Mouse (Mus musculus): ENCODE measurements around the gene Noxa1. TPM values are rescaled to one million over a fixed set of nuclear protein-coding genes. Genes with fewer than 3 reads are reported as not detected.

Gene Noxa1
- polyA plus RNA-seq, 1 experiment from 2014 or later = not detected

- Histone ChIP-seq H3K27me3 (replicated peaks) (no peaks in the 10 kb centered on the region), H3K4me1 (peaks cover 29% of the 10 kb centered on the region), H3K27ac (replicated peaks) (no peak overlapping the region), H3K36me3 (no peaks in the 10 kb centered on the region), H3K9ac (replicated peaks) (no peak overlapping the region), H3K4me3 (replicated peaks) (no peak overlapping the region), H3K9me3 (replicated peaks) (no peaks in the 10 kb centered on the region), H3K4me2 (no peak overlapping the region)
- no peak for ATAC-seq (ENCODE audit: low FRiP score)
- 74% methylated on average over 2 of the region's 2 CpGs for WGBS
Measured at GRCm38 (mm10) chr2:25122666-25123065, 27.7 kb upstream of the Noxa1 start.

GRCm38 (mm10) chr2:25120963-25121362 is 26.0 kb upstream of the Noxa1 start:
- no peaks in the 10 kb centered on the region for H3K27me3 ChIP-seq (replicated peaks)
- no peaks in the 10 kb centered on the region for H3K9me3 ChIP-seq (replicated peaks)
- H3K27ac ChIP-seq (replicated peaks) = no peak overlapping the region
- no peaks in the 10 kb centered on the region for H3K36me3 ChIP-seq
- H3K4me1 ChIP-seq = peaks cover 13% of the 10 kb centered on the region
- H3K9ac ChIP-seq (replicated peaks) = no peak overlapping the region
- H3K4me3 ChIP-seq (replicated peaks) = no peak overlapping the region
- 87% methylated on average over 7 of the region's 7 CpGs for WGBS
- no peak for ATAC-seq (ENCODE audit: low FRiP score)
- H3K4me2 ChIP-seq = no peak overlapping the region

- H3K9me3 ChIP-seq (replicated peaks) = no peaks in the 10 kb centered on the region
- no peak overlapping the region for H3K4me3 ChIP-seq (replicated peaks)
- 82% methylated on average over 2 of the region's 2 CpGs for WGBS
- H3K27ac ChIP-seq (replicated peaks) = no peak overlapping the region
- H3K27me3 ChIP-seq (replicated peaks) = no peaks in the 10 kb centered on the region
- ATAC-seq (ENCODE audit: low FRiP score) = no peak
- no peak overlapping the region for H3K9ac ChIP-seq (replicated peaks)
- H3K36me3 ChIP-seq = no peaks in the 10 kb centered on the region
- 0 out of 2 replicates have a peak, but pooled peaks cover 3% of the 10 kb centered on the region for H3K4me1 ChIP-seq
- H3K4me2 ChIP-seq = no peak overlapping the region
Measured at GRCm38 (mm10) chr2:25115442-25115841, 20.5 kb upstream of the Noxa1 start.

- Histone ChIP-seq H3K4me3 (replicated peaks) (no peak overlapping the region), H3K36me3 (no peaks in the 10 kb centered on the region), H3K27me3 (replicated peaks) (no peaks in the 10 kb centered on the region), H3K4me1 (0 out of 2 replicates have a peak, but pooled peaks cover 8% of the 10 kb centered on the region), H3K27ac (replicated peaks) (no peak overlapping the region), H3K9me3 (replicated peaks) (no peaks in the 10 kb centered on the region), H3K4me2 (no peak overlapping the region), H3K9ac (replicated peaks) (no peak overlapping the region)
- no peak for ATAC-seq (ENCODE audit: low FRiP score)
- 90% methylated on average over 2 of the region's 2 CpGs for WGBS
Measured at GRCm38 (mm10) chr2:25114308-25114707, 19.4 kb upstream of the Noxa1 start.

- H3K9ac ChIP-seq (replicated peaks) = no peak overlapping the region
- ATAC-seq (ENCODE audit: low FRiP score) = no peak
- no peaks in the 10 kb centered on the region for H3K36me3 ChIP-seq
Measured at GRCm38 (mm10) chr2:25111184-25111791, 16.3 kb upstream of the Noxa1 start.

GRCm38 (mm10) chr2:25110505-25111183 is 15.7 kb upstream of the Noxa1 start:
- Histone ChIP-seq H3K4me2 (no peak overlapping the region), H3K27me3 (replicated peaks) (no peaks in the 10 kb centered on the region), H3K9me3 (replicated peaks) (no peaks in the 10 kb centered on the region), H3K27ac (replicated peaks) (no peak overlapping the region; the same call in 1 of the 2 replicates), H3K4me1 (0 out of 2 replicates have a peak, but pooled peaks cover 8% of the 10 kb centered on the region), H3K36me3 (no peaks in the 10 kb centered on the region), H3K4me3 (replicated peaks) (no peak overlapping the region), H3K9ac (replicated peaks) (no peak overlapping the region)
- ATAC-seq (ENCODE audit: low FRiP score) = no peak

More at GRCm38 (mm10) chr2:25111184-25111791, 16.3 kb upstream of the Noxa1 start:
- Histone ChIP-seq H3K4me3 (replicated peaks) (no peak overlapping the region), H3K9me3 (replicated peaks) (no peaks in the 10 kb centered on the region), H3K4me2 (no peak overlapping the region), H3K27ac (replicated peaks) (no peak overlapping the region; the same call in 1 of the 2 replicates), H3K4me1 (0 out of 2 replicates have a peak, but pooled peaks cover 8% of the 10 kb centered on the region), H3K27me3 (replicated peaks) (no peaks in the 10 kb centered on the region)
- 56% methylated on average over 9 of the region's 9 CpGs for WGBS

GRCm38 (mm10) chr2:25109487-25109886 is 14.5 kb upstream of the Noxa1 start:
- Histone ChIP-seq H3K36me3 (no peaks in the 10 kb centered on the region), H3K4me1 (0 out of 2 replicates have a peak, but pooled peaks cover 8% of the 10 kb centered on the region), H3K27ac (replicated peaks) (no peak overlapping the region), H3K9me3 (replicated peaks) (no peaks in the 10 kb centered on the region), H3K9ac (replicated peaks) (no peak overlapping the region), H3K4me3 (replicated peaks) (no peak overlapping the region), H3K4me2 (no peak overlapping the region), H3K27me3 (replicated peaks) (no peaks in the 10 kb centered on the region)
- ATAC-seq (ENCODE audit: low FRiP score) = no peak

- Histone ChIP-seq H3K27ac (replicated peaks) (no peak overlapping the region), H3K36me3 (no peaks in the 10 kb centered on the region), H3K9ac (replicated peaks) (no peak overlapping the region), H3K4me3 (replicated peaks) (no peak overlapping the region), H3K27me3 (replicated peaks) (no peaks in the 10 kb centered on the region), H3K9me3 (replicated peaks) (no peaks in the 10 kb centered on the region), H3K4me1 (0 out of 2 replicates have a peak, but pooled peaks cover 5% of the 10 kb centered on the region), H3K4me2 (no peak overlapping the region)
- ATAC-seq (ENCODE audit: low FRiP score) = no peak
- WGBS = 84% methylated on average over 3 of the region's 3 CpGs
Measured at GRCm38 (mm10) chr2:25106045-25106444, 11.1 kb upstream of the Noxa1 start.

- Histone ChIP-seq H3K4me1 (no peaks in the 10 kb centered on the region), H3K27me3 (replicated peaks) (no peaks in the 10 kb centered on the region), H3K27ac (replicated peaks) (no peak overlapping the region), H3K9me3 (replicated peaks) (no peaks in the 10 kb centered on the region), H3K4me3 (replicated peaks) (no peak overlapping the region), H3K36me3 (no peaks in the 10 kb centered on the region), H3K9ac (replicated peaks) (no peak overlapping the region), H3K4me2 (no peak overlapping the region)
- no peak for ATAC-seq (ENCODE audit: low FRiP score)
- 83% methylated on average over 2 of the region's 2 CpGs for WGBS
Measured at GRCm38 (mm10) chr2:25104122-25104521, 9.2 kb upstream of the Noxa1 start.

GRCm38 (mm10) chr2:25099703-25100102 is 4.8 kb upstream of the Noxa1 start:
- Histone ChIP-seq H3K4me3 (replicated peaks) (no peak overlapping the region), H3K36me3 (no peaks in the 10 kb centered on the region), H3K27ac (replicated peaks) (no peak overlapping the region), H3K4me1 (no peaks in the 10 kb centered on the region), H3K9me3 (replicated peaks) (no peaks in the 10 kb centered on the region), H3K9ac (replicated peaks) (no peak overlapping the region), H3K27me3 (replicated peaks) (peaks cover 3% of the 10 kb centered on the region), H3K4me2 (no peak overlapping the region)
- no peak for ATAC-seq (ENCODE audit: low FRiP score)
- 49% methylated on average over 3 of the region's 3 CpGs for WGBS

- peaks cover 7% of the 10 kb centered on the region for H3K27me3 ChIP-seq (replicated peaks)
- no peak overlapping the region for H3K4me2 ChIP-seq
- 51% methylated on average over 5 of the region's 5 CpGs for WGBS
- H3K4me3 ChIP-seq (replicated peaks) = no peak overlapping the region
- H3K36me3 ChIP-seq = no peaks in the 10 kb centered on the region
- H3K9ac ChIP-seq (replicated peaks) = no peak overlapping the region
- peak; percentile 38; the same call in 1 of the 2 replicates for ATAC-seq (ENCODE audit: low FRiP score)
- no peaks in the 10 kb centered on the region for H3K9me3 ChIP-seq (replicated peaks)
- no peak overlapping the region for H3K27ac ChIP-seq (replicated peaks)
- no peaks in the 10 kb centered on the region for H3K4me1 ChIP-seq
Measured at GRCm38 (mm10) chr2:25098956-25099355, 4.0 kb upstream of the Noxa1 start.

- 76% methylated on average over 3 of the region's 3 CpGs for WGBS
- Histone ChIP-seq H3K36me3 (no peaks in the 10 kb centered on the region), H3K27ac (replicated peaks) (no peak overlapping the region), H3K4me2 (no peak overlapping the region), H3K4me1 (no peaks in the 10 kb centered on the region), H3K4me3 (replicated peaks) (no peak overlapping the region), H3K9me3 (replicated peaks) (no peaks in the 10 kb centered on the region), H3K27me3 (replicated peaks) (peaks cover 7% of the 10 kb centered on the region), H3K9ac (replicated peaks) (no peak overlapping the region)
- no peak for ATAC-seq (ENCODE audit: low FRiP score)
Measured at GRCm38 (mm10) chr2:25098005-25098615, 3.2 kb upstream of the Noxa1 start.
